Mouse (Mus musculus): ENCODE data around the gene Ltbp1. TPM values are rescaled to one million over a fixed set of nuclear protein-coding genes. Genes with fewer than 3 reads are reported as not detected.

Gene Ltbp1
- polyA plus RNA-seq, 1 experiment from 2014 or later, result 2.5 TPM

GRCm38 (mm10) chr17:75438162-75438561, 432.8 kb downstream of the Ltbp1 start:
- no peak overlapping the region for H3K9ac ChIP-seq (replicated peaks; ENCODE audit: low read length)
- peak; percentile 9; the same call in 1 of the 2 replicates for ATAC-seq (ENCODE audit: low FRiP score, low TSS enrichment)
- 70% methylated on average over 5 of the region's 5 CpGs for WGBS
- H3K36me3 ChIP-seq (ENCODE audit: control insufficient read depth, insufficient read depth, low read length), result no peaks in the 10 kb centered on the region
- no peak for DNase-seq
- H3K27ac ChIP-seq (replicated peaks; ENCODE audit: low read depth, low read length), result no peak overlapping the region
- no peaks in the 10 kb centered on the region for H3K27me3 ChIP-seq (ENCODE audit: control insufficient read depth, insufficient read depth, low read length)
- H3K4me1 ChIP-seq (ENCODE audit: control insufficient read depth, insufficient read depth, low read length), result peaks cover 4% of the 10 kb centered on the region; the same call in 1 of the 2 replicates
- no peak overlapping the region for H3K4me3 ChIP-seq (replicated peaks; ENCODE audit: low read depth, low read length)
- H3K4me2 ChIP-seq (ENCODE audit: low read length), result no peak overlapping the region
- H3K9me3 ChIP-seq (ENCODE audit: control insufficient read depth, low read length), result no peaks in the 10 kb centered on the region

- Histone ChIP-seq H3K27ac (replicated peaks; ENCODE audit: low read depth, low read length) (no peak overlapping the region), H3K9me3 (ENCODE audit: control insufficient read depth, low read length) (no peaks in the 10 kb centered on the region), H3K4me1 (ENCODE audit: control insufficient read depth, insufficient read depth, low read length) (peaks cover 4% of the 10 kb centered on the region; the same call in 1 of the 2 replicates), H3K27me3 (ENCODE audit: control insufficient read depth, insufficient read depth, low read length) (no peaks in the 10 kb centered on the region), H3K36me3 (ENCODE audit: control insufficient read depth, insufficient read depth, low read length) (no peaks in the 10 kb centered on the region), H3K4me3 (replicated peaks; ENCODE audit: low read depth, low read length) (no peak overlapping the region), H3K4me2 (ENCODE audit: low read length) (0 out of 2 replicates have a peak overlapping the region, but pooled peaks have one; percentile 4), H3K9ac (replicated peaks; ENCODE audit: low read length) (no peak overlapping the region)
- WGBS, result 49% methylated on average over 14 of the region's 14 CpGs
- ATAC-seq (ENCODE audit: low FRiP score, low TSS enrichment) (peak; percentile 71), DNase-seq (peak; percentile 50)
Measured at GRCm38 (mm10) chr17:75439062-75439461, 433.7 kb downstream of the Ltbp1 start.

- Histone ChIP-seq H3K27me3 (ENCODE audit: control insufficient read depth, insufficient read depth, low read length) (no peaks in the 10 kb centered on the region), H3K9ac (replicated peaks; ENCODE audit: low read length) (no peak overlapping the region), H3K27ac (replicated peaks; ENCODE audit: low read depth, low read length) (peak overlapping the region; percentile 28; the same call in 1 of the 2 replicates), H3K4me3 (replicated peaks; ENCODE audit: low read depth, low read length) (no peak overlapping the region), H3K9me3 (ENCODE audit: control insufficient read depth, low read length) (no peaks in the 10 kb centered on the region), H3K4me2 (ENCODE audit: low read length) (no peak overlapping the region), H3K36me3 (ENCODE audit: control insufficient read depth, insufficient read depth, low read length) (no peaks in the 10 kb centered on the region), H3K4me1 (ENCODE audit: control insufficient read depth, insufficient read depth, low read length) (peaks cover 4% of the 10 kb centered on the region; the same call in 1 of the 2 replicates)
- ATAC-seq (ENCODE audit: low FRiP score, low TSS enrichment) (0 out of 2 replicates have a peak, but pooled peaks have one; percentile 21), DNase-seq (peak; percentile 34)
- whole genome bisulfite sequencing, result 52% methylated on average over 7 of the region's 7 CpGs
Measured at GRCm38 (mm10) chr17:75440619-75441018, 435.3 kb downstream of the Ltbp1 start.

- Histone ChIP-seq H3K9me3 (ENCODE audit: control insufficient read depth, low read length) (no peaks in the 10 kb centered on the region), H3K27ac (replicated peaks; ENCODE audit: low read depth, low read length) (peak overlapping the region; percentile 28; the same call in 1 of the 2 replicates), H3K4me1 (ENCODE audit: control insufficient read depth, insufficient read depth, low read length) (peaks cover 4% of the 10 kb centered on the region; the same call in 1 of the 2 replicates), H3K27me3 (ENCODE audit: control insufficient read depth, insufficient read depth, low read length) (no peaks in the 10 kb centered on the region), H3K9ac (replicated peaks; ENCODE audit: low read length) (no peak overlapping the region), H3K4me3 (replicated peaks; ENCODE audit: low read depth, low read length) (no peak overlapping the region), H3K36me3 (ENCODE audit: control insufficient read depth, insufficient read depth, low read length) (no peaks in the 10 kb centered on the region), H3K4me2 (ENCODE audit: low read length) (no peak overlapping the region)
- DNase-seq (no peak), ATAC-seq (ENCODE audit: low FRiP score, low TSS enrichment) (no peak)
- 72% methylated on average over 5 of the region's 5 CpGs for WGBS
Measured at GRCm38 (mm10) chr17:75441260-75441830, 436.0 kb downstream of the Ltbp1 start.

Data from midbrain, embryonic 14.5 days (tissue).